Mouse (Mus musculus): ENCODE measurements around the gene Gm4353. TPM values are rescaled to one million over a fixed set of nuclear protein-coding genes. Genes with fewer than 3 reads are reported as not detected.

Gene Gm4353
- polyA plus RNA-seq, 1 experiment from 2014 or later = 0.74 TPM

DNA sequence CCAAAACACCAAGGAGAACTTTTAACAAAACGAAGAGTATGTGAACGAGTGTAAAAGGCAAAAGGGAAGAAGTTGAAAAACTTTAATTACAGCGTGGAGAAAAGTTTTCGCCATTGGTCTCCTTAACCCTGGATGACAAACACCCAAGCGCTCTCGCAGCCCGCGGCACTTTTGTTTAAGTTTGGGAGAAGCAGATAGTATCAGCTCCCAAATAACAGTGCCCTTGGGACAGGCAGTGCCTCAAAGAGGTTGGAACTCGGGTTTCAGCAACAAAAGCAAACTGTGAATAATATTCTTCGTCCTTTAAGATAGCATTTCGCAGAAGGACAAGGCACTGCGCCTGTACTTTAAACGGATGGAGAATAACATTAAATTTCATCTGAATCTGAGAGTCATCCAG lies 46.4 kb downstream of the Gm4353 start:
- no peak overlapping the region for H3K9ac ChIP-seq (ENCODE audit: low read length)

GRCm38 (mm10) chr7:116036591-116037555 lies 47.6 kb downstream of the Gm4353 start:
- H3K4me3 ChIP-seq (ENCODE audit: low read depth, low read length) = peak overlapping the region; percentile 13; the same call in 1 of the 2 replicates
- 15% methylated on average over 18 of the region's 18 CpGs for WGBS
- no peaks in the 10 kb centered on the region for H3K36me3 ChIP-seq (ENCODE audit: control insufficient read depth, insufficient read depth, low read length)
- H3K27ac ChIP-seq (ENCODE audit: low read depth, low read length) = no peak overlapping the region
- H3K27me3 ChIP-seq (ENCODE audit: control insufficient read depth, insufficient read depth, low read length) = peaks cover 35% of the 10 kb centered on the region
- H3K4me2 ChIP-seq (ENCODE audit: low read depth) = peak overlapping the region; percentile 35; the same call in 1 of the 2 replicates
- H3K4me1 ChIP-seq (ENCODE audit: control insufficient read depth, insufficient read depth, low read length) = peaks cover 23% of the 10 kb centered on the region
- ATAC-seq (ENCODE audit: insufficient read depth, low FRiP score, low TSS enrichment) = no peak
- peak; percentile 28 for DNase-seq (ENCODE audit: low spot score)
- no peak overlapping the region for H3K9ac ChIP-seq (ENCODE audit: low read length)
- no peaks in the 10 kb centered on the region for H3K9me3 ChIP-seq (ENCODE audit: control insufficient read depth, low read length)

More for the DNA sequence above, 46.4 kb downstream of the Gm4353 start:
- H3K36me3 ChIP-seq (ENCODE audit: control insufficient read depth, insufficient read depth, low read length) = no peaks in the 10 kb centered on the region
- WGBS = 2% methylated on average over 13 of the region's 13 CpGs
- DNase-seq (ENCODE audit: low spot score) (no peak), ATAC-seq (ENCODE audit: insufficient read depth, low FRiP score, low TSS enrichment) (no peak)
- H3K4me2 ChIP-seq (ENCODE audit: low read depth) = peak overlapping the region; percentile 93
- H3K9me3 ChIP-seq (ENCODE audit: control insufficient read depth, low read length) = no peaks in the 10 kb centered on the region
- H3K27ac ChIP-seq (ENCODE audit: low read depth, low read length) = no peak overlapping the region
- H3K27me3 ChIP-seq (ENCODE audit: control insufficient read depth, insufficient read depth, low read length) = peaks cover 35% of the 10 kb centered on the region
- H3K4me3 ChIP-seq (ENCODE audit: low read depth, low read length) = peak overlapping the region; percentile 50
- H3K4me1 ChIP-seq (ENCODE audit: control insufficient read depth, insufficient read depth, low read length) = peaks cover 22% of the 10 kb centered on the region

GRCm38 (mm10) chr7:116035504-116035903 lies 48.9 kb downstream of the Gm4353 start:
- Histone ChIP-seq H3K27ac (ENCODE audit: low read depth, low read length) (no peak overlapping the region), H3K27me3 (ENCODE audit: control insufficient read depth, insufficient read depth, low read length) (peaks cover 35% of the 10 kb centered on the region), H3K4me3 (ENCODE audit: low read depth, low read length) (peak overlapping the region; percentile 12; the same call in 1 of the 2 replicates), H3K4me1 (ENCODE audit: control insufficient read depth, insufficient read depth, low read length) (peaks cover 27% of the 10 kb centered on the region), H3K9me3 (ENCODE audit: control insufficient read depth, low read length) (no peaks in the 10 kb centered on the region), H3K9ac (ENCODE audit: low read length) (no peak overlapping the region), H3K36me3 (ENCODE audit: control insufficient read depth, insufficient read depth, low read length) (no peaks in the 10 kb centered on the region), H3K4me2 (ENCODE audit: low read depth) (peak overlapping the region; percentile 81; the same call in 1 of the 2 replicates)
- 34% methylated on average over 4 of the region's 4 CpGs for WGBS
- ATAC-seq (ENCODE audit: insufficient read depth, low FRiP score, low TSS enrichment) (no peak), DNase-seq (ENCODE audit: low spot score) (no peak)

DNA sequence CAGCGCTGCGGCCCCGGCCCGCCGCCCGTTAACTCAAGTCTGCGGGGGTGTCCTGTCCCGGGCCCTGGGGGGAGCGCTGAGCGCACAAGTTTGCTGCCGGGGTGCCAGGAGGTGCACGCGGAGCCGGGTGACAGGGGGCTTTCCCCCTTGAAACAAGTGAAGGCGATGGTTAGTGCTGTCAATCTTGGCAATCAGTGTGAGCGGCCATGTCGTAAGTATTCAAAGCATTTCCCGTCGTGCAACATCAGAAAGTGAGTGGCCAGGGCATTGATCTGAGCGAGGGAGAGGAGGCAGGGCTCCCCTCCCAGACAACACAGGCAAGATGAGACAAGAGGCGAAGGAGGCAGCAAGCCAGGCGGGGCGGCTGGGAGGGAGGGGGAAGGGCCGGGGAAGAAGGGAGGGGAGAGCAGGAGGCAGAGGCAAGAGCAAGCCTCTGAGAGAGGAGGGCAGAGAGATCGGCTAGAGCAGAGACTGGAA lies 50.1 kb downstream of the Gm4353 start:
- H3K4me1 ChIP-seq (ENCODE audit: control insufficient read depth, insufficient read depth, low read length) = peaks cover 30% of the 10 kb centered on the region
- H3K27ac ChIP-seq (ENCODE audit: low read depth, low read length) = peak overlapping the region; percentile 82
- no peaks in the 10 kb centered on the region for H3K36me3 ChIP-seq (ENCODE audit: control insufficient read depth, insufficient read depth, low read length)
- peak; percentile 83 for DNase-seq (ENCODE audit: low spot score)
- peak overlapping the region; percentile 72 for H3K4me3 ChIP-seq (ENCODE audit: low read depth, low read length)
- H3K27me3 ChIP-seq (ENCODE audit: control insufficient read depth, insufficient read depth, low read length) = peaks cover 35% of the 10 kb centered on the region
- peak overlapping the region; percentile 73 for H3K9ac ChIP-seq (ENCODE audit: low read length)
- under 1% methylated on average over 25 of the region's 25 CpGs for WGBS
- ATAC-seq (ENCODE audit: insufficient read depth, low FRiP score, low TSS enrichment) = peak; percentile 43
- no peaks in the 10 kb centered on the region for H3K9me3 ChIP-seq (ENCODE audit: control insufficient read depth, low read length)
- peak overlapping the region; percentile 81 for H3K4me2 ChIP-seq (ENCODE audit: low read depth)

GRCm38 (mm10) chr7:116033371-116034241 lies 50.8 kb downstream of the Gm4353 start:
- ATAC-seq (ENCODE audit: insufficient read depth, low FRiP score, low TSS enrichment) (peak; percentile 58), DNase-seq (ENCODE audit: low spot score) (peak; percentile 72)
- under 1% methylated on average over 43 of the region's 54 CpGs for WGBS
- H3K36me3 ChIP-seq (ENCODE audit: control insufficient read depth, insufficient read depth, low read length) = no peaks in the 10 kb centered on the region
- peak overlapping the region; percentile 72 for H3K4me3 ChIP-seq (ENCODE audit: low read depth, low read length)
- peaks cover 30% of the 10 kb centered on the region for H3K4me1 ChIP-seq (ENCODE audit: control insufficient read depth, insufficient read depth, low read length)
- peak overlapping the region; percentile 73 for H3K9ac ChIP-seq (ENCODE audit: low read length)
- peak overlapping the region; percentile 81 for H3K4me2 ChIP-seq (ENCODE audit: low read depth)
- H3K27me3 ChIP-seq (ENCODE audit: control insufficient read depth, insufficient read depth, low read length) = peaks cover 32% of the 10 kb centered on the region
- H3K9me3 ChIP-seq (ENCODE audit: control insufficient read depth, low read length) = no peaks in the 10 kb centered on the region
- H3K27ac ChIP-seq (ENCODE audit: low read depth, low read length) = peak overlapping the region; percentile 82

Other genes with a start within 250 kb of the Gm4353 start
- gene Sox6, start 45.8 kb downstream of the Gm4353 start, polyA plus RNA-seq (2014; fragmentation: Nextera tagmentation; extraction: Ambion mirVana) = 79.3 and 82.6 TPM in 2 replicates
- 338 and 365 TPM in 2 replicates for gene 1110004F10Rik, start 45.2 kb downstream of the Gm4353 start, polyA plus RNA-seq (2014; fragmentation: Nextera tagmentation; extraction: Ambion mirVana)
- 6.3 and 7.3 TPM in 2 replicates for gene Plekha7, start 223.7 kb upstream of the Gm4353 start, polyA plus RNA-seq (2014; fragmentation: Nextera tagmentation; extraction: Ambion mirVana)
- gene Rps13, start 249.6 kb upstream of the Gm4353 start, polyA plus RNA-seq (2014; fragmentation: Nextera tagmentation; extraction: Ambion mirVana) = 696 and 786 TPM in 2 replicates

All from neural tube, embryonic 11.5 days (tissue).